Mouse (Mus musculus): Measurements from ENCODE around the gene Gm10663.

Gene Gm10663

DNA sequence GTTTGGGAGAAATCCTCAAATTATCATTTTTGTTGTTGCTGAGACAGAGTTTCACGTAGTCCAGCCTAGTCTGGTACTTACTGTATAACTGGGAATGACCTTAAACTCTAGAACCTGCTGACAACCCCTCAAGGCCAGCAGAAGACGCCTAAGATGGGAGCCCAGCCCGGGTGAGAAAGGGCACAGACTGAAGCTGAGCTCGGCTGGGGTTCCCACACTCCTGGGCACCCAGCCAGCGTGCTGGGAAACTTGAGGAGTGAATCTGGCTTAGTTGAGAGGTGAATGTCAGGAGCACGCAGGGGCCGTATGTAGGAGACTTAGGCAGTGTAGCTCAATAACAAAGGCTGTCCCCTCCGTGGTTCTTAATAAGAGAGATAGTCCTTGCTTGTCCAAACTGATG is 12.9 kb downstream of the Gm10663 start:
- DNase-seq (ENCODE audit: low read depth, low spot score), result no peak

DNA sequence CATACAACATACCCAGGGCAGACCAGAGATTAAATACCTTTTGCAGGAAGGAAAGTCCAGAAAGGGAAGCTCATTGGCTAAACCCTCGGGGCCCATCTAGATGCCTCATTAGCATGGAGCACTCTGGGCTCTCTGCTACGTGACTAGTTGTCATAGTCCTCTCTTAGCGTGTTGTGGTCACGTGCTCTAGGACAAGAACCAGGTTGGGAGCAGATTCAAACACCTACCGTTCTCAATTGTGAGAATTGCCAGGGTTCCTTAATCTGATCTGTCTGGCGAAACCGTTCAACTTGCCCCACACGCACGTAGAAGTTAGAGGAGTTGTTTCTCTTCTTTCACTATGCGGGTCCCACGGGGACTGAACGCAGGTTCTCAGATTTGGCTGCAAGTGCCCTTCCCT is 13.3 kb downstream of the Gm10663 start:
- peak; percentile 48 for DNase-seq (ENCODE audit: low read depth, low spot score)

DNA sequence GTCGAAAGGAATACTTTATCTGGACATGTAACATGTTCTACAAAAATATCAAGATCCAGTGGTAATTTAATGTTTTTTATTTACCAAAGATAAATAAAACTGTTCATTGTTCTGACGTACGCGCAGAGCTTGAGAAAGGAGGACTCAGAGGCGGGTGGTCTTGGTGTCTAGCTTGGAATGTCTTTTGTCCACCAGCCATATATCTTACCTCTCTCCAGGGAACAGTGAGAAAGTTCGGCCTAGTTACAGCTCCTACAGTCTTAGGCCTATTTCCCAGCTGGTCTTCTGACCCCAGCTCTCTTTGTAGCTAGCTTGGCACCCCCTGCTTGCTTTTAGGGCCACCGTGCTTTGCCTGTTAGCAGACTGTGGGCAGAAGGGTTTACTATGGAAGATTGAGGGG is 14.9 kb downstream of the Gm10663 start:
- no peak for DNase-seq (ENCODE audit: low read depth, low spot score)

DNA sequence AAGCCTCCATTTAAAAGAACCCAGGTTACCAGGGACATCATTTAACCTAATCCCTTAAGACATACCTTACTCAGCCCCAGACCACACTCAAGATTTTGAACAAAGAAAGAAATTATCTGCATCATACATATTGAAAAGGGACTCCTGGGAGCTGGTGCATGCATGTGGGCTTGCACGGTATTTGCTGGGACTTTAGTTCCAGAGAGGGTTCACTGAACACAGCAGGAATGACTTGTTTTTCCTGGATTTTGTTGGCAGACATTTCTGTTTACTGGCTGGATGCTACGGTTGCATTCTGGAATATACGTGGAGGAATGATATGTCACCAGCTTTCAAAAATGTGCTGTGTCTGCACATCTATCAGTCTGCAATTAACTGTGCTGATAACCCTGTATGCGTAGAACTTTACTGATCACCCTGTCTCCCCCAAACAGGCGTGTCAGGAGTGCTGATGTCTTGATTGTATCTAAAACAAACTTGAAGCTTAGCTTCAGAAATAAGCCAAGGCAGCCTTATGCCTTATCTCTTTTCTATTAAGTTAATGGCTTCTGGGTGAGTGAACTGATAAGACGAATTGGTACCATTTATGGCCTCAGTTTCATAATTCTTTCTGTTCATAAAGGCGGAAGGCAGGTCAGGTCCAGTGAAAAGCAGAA is 23.1 kb downstream of the Gm10663 start:
- DNase-seq (ENCODE audit: low read depth, low spot score), result no peak

DNA sequence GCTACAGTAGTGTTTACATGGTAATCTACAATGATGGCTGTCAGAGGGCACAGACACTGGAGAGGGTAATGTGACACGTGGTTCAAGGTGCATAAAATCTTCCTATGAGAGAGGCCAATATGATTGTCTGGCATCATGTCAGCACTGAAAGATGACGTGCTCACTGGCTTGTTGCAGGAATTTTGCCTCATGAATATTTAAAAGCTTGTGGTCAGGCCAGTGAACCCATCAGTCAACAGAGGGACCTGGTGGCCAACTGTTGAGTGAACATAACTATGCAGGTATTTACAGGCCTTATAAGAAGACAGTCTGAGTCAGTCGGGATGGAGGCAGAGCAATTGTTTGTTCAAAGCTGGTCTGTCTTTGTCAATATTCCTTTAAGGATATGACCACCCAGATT is 24.9 kb downstream of the Gm10663 start:
- no peak for DNase-seq (ENCODE audit: low read depth, low spot score)

DNA sequence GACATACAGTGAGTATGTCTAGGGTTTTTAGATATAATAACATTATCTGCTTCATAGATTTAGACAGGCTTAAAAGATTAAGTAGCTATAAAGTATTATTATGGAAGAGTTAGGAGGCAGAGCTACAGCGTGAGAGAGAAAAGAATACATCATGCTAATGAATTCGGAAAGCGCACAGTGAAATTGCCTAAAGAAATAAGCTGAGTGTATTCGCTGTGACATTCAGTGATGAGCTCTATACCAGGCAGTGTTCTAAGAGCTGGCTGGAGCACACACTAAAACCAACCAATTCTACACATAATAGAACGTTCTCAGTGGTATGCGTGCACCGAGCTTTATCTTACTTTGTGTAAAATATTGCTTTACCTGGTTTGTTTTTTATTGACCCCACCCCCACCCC is 28.8 kb downstream of the Gm10663 start:
- no peak for DNase-seq (ENCODE audit: low read depth, low spot score)

DNA sequence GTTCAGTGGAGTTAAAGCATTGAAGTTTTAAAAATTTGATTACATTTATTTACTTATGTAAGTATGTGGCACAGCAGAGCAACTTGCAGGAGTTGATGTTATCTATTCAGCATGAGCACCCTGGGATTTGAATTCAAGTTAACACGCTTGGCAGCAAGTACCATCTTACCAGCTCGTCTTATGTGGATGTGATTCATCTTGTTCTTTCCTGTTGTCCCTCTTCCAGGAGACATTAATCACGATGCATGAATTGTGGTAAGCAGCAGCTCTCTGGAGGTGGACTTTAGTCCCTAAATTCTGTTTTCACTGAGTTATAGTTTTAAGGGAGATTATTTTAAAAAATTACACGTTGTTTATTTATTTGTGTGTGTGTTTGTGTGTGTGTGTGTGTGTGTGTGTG is 29.2 kb downstream of the Gm10663 start:
- DNase-seq (ENCODE audit: low read depth, low spot score), result no peak

DNA sequence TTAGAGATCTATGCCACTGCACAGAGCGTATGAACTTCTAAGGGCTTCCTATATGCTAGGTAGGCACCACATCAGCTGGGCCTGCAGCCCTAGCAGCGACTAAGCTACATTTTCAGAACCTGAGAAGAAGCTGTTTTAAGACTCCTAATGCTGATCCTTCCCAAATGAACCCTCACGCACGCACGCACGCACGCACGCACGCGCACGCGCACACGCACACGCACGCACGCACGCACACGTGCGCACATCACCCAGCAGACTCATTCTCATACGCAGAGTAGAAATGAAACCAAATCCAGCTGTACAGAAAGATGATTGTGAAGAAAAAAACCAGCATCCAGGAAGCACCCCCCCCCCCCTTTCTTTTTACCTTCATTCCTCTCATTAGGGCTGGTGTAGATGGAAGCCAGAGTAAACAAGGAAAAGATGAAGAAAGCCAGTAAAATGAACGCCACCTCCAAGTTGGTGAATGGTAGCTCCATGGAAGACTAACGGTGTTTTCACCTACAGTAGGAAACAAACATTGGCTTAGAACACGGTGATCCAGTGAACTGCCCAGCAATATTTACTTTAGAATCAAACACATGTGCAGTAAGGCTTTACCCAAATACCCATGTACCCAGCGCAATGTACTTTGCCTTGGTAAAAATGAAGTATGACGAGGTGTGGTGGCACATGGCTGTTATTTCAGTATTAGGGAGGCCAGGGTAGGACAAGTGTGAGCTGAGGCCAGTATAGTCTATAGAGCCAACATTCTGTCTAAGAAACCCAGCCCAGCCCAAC is 33.3 kb downstream of the Gm10663 start:
- peak; percentile 58 for DNase-seq (ENCODE audit: low read depth, low spot score)

DNA sequence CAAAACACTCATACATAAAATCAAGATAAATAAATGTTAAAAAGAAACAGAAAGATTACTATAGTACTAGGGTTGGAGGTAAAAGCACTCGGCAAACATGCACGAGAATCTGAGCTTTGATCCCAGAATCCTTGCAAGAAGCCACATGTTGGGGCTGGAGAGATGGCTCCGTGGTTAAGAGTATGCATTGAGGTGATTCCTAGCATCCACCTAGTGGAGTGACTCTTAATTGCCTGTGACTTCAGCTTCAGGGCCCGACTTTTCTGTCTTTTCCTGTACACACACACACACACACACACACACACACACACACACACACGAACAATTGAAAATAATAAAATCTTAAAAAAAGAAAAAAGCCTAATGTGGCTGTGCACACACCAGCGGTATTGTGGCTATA is 34.1 kb downstream of the Gm10663 start:
- peak; percentile 37 for DNase-seq (ENCODE audit: low read depth, low spot score)

DNA sequence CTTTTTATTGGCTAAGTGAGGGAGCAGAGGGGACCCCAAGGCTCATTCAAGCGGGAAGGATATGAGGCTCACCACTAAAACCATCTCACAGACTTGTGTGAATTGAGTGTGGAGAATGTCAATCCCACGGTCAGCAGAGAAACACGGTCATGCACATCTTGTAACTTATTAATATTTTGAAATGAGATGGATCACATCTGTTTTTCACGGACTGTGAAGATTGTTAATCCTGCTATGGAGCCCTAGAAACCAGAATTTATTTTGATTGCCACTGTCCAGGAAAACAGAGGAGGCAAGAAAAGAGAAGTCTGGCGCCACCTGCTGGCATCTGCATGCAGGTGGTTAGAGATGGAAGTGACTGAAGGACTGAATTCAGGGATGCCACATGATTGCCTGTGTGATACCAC is 35.5 kb downstream of the Gm10663 start:
- DNase-seq (ENCODE audit: low read depth, low spot score), result peak; percentile 88

DNA sequence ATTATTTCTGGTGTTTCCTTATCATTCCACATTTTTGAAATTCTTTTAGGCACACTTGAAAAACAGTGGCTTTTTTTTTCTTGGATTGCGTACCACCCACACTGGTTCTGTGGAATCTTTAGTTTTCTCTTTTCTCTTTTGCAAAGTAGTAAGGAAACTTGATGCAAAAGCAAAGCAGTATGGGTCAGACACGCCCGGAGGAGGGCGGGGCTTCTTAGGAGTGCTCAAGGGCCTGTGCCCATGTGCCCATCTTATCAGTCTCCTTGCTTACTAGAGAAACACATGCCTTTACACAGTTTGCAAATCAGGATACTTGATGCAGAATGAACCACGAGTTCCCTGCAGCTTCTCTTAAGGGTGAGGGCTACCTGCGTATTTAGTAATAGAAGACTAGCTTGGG is 37.3 kb downstream of the Gm10663 start:
- no peak for DNase-seq (ENCODE audit: low read depth, low spot score)

DNA sequence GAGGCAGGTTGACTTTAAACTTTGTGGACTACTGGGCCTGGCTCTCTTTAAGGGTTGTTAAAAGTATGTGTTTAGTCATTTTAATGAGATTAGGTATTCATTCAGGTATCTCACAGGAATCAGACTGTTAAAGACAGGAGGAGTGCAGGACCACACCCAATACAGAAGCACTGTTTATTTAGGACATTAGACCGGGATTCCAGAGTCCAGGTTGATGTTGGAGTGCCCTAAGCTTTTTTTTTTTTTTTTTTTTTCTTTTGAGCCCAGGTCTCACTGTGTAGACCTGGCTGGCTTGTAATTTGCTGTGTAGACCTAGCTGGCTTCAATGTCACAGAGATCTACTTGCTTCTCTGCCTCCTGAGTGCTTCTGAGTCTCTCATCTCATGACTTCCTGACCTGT is 51.2 kb downstream of the Gm10663 start:
- DNase-seq (ENCODE audit: low read depth, low spot score), result no peak

DNA sequence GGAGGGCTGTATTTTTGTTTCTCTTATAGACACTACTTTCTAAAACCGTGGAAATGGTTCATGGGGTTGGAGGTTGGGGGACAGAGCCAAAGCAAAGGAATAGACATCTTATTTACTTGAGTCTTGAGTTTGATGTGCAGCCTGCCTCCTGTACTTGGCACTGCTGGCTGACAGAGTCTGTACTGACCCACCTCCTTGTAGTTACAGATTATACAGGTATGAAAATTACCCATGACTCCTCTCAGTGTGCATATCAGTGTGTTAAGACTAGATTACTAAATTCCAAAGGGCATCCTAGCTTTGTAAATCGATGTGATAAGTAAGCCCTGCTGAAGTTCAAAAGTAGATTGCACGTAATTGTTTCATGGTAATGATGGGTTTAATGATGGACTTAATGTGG is 51.6 kb downstream of the Gm10663 start:
- DNase-seq (ENCODE audit: low read depth, low spot score), result no peak

Measured in ZHBTc4 (cell line).